In the genomic region with DNA sequence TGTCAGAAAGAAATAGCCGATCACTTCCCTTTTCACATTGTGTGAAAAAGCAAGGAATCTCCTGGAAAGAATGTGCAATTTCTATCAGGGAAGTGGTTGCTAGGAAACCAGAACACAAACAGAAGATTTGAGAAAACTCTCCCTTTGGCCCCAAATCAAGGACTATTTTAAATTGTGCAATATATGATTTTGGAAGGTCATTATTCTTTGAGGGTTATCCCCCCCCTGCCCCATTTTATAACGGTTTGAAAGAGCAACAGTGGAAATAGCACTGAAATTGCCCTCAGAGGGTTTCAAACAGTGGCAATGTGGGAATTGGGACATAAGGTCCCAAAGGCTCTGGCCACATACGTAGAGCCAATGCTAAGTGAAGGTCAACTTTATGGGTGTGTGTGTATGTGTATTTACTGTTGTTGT, we compare ENCODE assay signal across 10 mouse cellular contexts.
A peak's percentile ranks its signal among the peaks of the same experiment; 100 is the strongest.
DNase-seq lines count a peak whose midpoint lies in the region; ATAC-seq lines count a peak whose summit lies in the region.
"Had no signal": no experiment of that assay in that cellular context is flagged by ENCODE, and none has a peak within 500 bp of the region (broad histone marks: within the 10 kb centered on the region; RNA-seq: fewer than 3 reads in every experiment).

No protein-coding gene starts in this region.

- H3K27me3 ChIP-seq in limb, embryonic 13.5 days = no peaks in the 10 kb centered on the region
- no peaks in the 10 kb centered on the region for H3K27me3 ChIP-seq in limb, embryonic 10.5 days (ENCODE audit: low read depth, poor library complexity, severe bottlenecking)
- no peaks in the 10 kb centered on the region for H3K27me3 ChIP-seq in embryonic facial prominence, embryonic 10.5 days (replicated peaks; ENCODE audit: low read depth, poor library complexity, severe bottlenecking)
- no peaks in the 10 kb centered on the region for H3K27me3 ChIP-seq in intestine, embryonic 16.5 days (replicated peaks; ENCODE audit: control insufficient read depth, insufficient read depth, low read length)
- H3K27me3 ChIP-seq: intestine, embryonic 15.5 days; liver, embryonic 15.5 days; neural tube, embryonic 15.5 days had no signal

- H3K4me2 ChIP-seq in limb, embryonic 13.5 days (replicated peaks) = no peak overlapping the region
- H3K4me2 ChIP-seq in intestine, embryonic 16.5 days (ENCODE audit: low read depth, low read length) = no peak overlapping the region
- H3K4me2 ChIP-seq: intestine, embryonic 15.5 days; liver, embryonic 15.5 days; neural tube, embryonic 15.5 days had no signal

- no peaks in the 10 kb centered on the region for H3K9me3 ChIP-seq in limb, embryonic 13.5 days
- no peaks in the 10 kb centered on the region for H3K9me3 ChIP-seq in limb, embryonic 10.5 days (replicated peaks)
- no peaks in the 10 kb centered on the region for H3K9me3 ChIP-seq in embryonic facial prominence, embryonic 10.5 days
- H3K9me3 ChIP-seq in intestine, embryonic 16.5 days (ENCODE audit: control insufficient read depth, low read length) = no peaks in the 10 kb centered on the region
- H3K9me3 ChIP-seq: intestine, embryonic 15.5 days; liver, embryonic 15.5 days; neural tube, embryonic 15.5 days had no signal

- DNase-seq in limb, embryonic 10.5 days (ENCODE audit: low spot score) = no peak
- peak; percentile 84 for DNase-seq in adipocyte (ENCODE audit: low spot score)
- no peak for DNase-seq in embryonic facial prominence, embryonic 10.5 days (ENCODE audit: low spot score)
- DNase-seq in lung, postnatal 25 days (ENCODE audit: low spot score) = peak; percentile 68
- no peak for DNase-seq in ovary, adult 18-20 months (ENCODE audit: low spot score)

- no peaks in the 10 kb centered on the region for H3K36me3 ChIP-seq in limb, embryonic 13.5 days
- H3K36me3 ChIP-seq in limb, embryonic 10.5 days = no peaks in the 10 kb centered on the region
- H3K36me3 ChIP-seq in embryonic facial prominence, embryonic 10.5 days (replicated peaks) = no peaks in the 10 kb centered on the region
- H3K36me3 ChIP-seq in intestine, embryonic 16.5 days (ENCODE audit: control insufficient read depth, insufficient read depth, low read length) = no peaks in the 10 kb centered on the region
- H3K36me3 ChIP-seq: intestine, embryonic 15.5 days; liver, embryonic 15.5 days; neural tube, embryonic 15.5 days had no signal

- 50% methylated on average over 3 of the region's 3 CpGs for WGBS in limb, embryonic 13.5 days
- WGBS in limb, embryonic 10.5 days = 79% methylated on average over 3 of the region's 3 CpGs
- WGBS in embryonic facial prominence, embryonic 10.5 days = 62% methylated on average over 3 of the region's 3 CpGs
- WGBS in intestine, embryonic 16.5 days = 32% methylated on average over 3 of the region's 3 CpGs

- no peak overlapping the region for H3K9ac ChIP-seq in limb, embryonic 13.5 days
- no peak overlapping the region for H3K9ac ChIP-seq in intestine, embryonic 16.5 days (ENCODE audit: low read depth, low read length)
- H3K9ac ChIP-seq: intestine, embryonic 15.5 days; liver, embryonic 15.5 days; neural tube, embryonic 15.5 days had no signal

- no peak overlapping the region for H3K27ac ChIP-seq in limb, embryonic 13.5 days
- H3K27ac ChIP-seq in limb, embryonic 10.5 days = no peak overlapping the region
- 0 out of 2 replicates have a peak overlapping the region, but pooled peaks have one; percentile 6 for H3K27ac ChIP-seq in embryonic facial prominence, embryonic 10.5 days (replicated peaks)
- no peak overlapping the region for H3K27ac ChIP-seq in intestine, embryonic 16.5 days (ENCODE audit: low read length)
- H3K27ac ChIP-seq: intestine, embryonic 15.5 days; liver, embryonic 15.5 days; neural tube, embryonic 15.5 days had no signal

- no peak overlapping the region for H3K4me3 ChIP-seq in limb, embryonic 13.5 days
- no peak overlapping the region for H3K4me3 ChIP-seq in limb, embryonic 10.5 days
- H3K4me3 ChIP-seq in embryonic facial prominence, embryonic 10.5 days = no peak overlapping the region
- H3K4me3 ChIP-seq in intestine, embryonic 16.5 days (ENCODE audit: low read length) = no peak overlapping the region
- H3K4me3 ChIP-seq: intestine, embryonic 15.5 days; liver, embryonic 15.5 days; neural tube, embryonic 15.5 days had no signal

- H3K4me1 ChIP-seq in limb, embryonic 13.5 days = peaks cover 12% of the 10 kb centered on the region
- peaks cover 6% of the 10 kb centered on the region; the same call in 1 of the 2 replicates for H3K4me1 ChIP-seq in limb, embryonic 10.5 days
- H3K4me1 ChIP-seq in embryonic facial prominence, embryonic 10.5 days = peaks cover 15% of the 10 kb centered on the region
- peaks cover 5% of the 10 kb centered on the region for H3K4me1 ChIP-seq in intestine, embryonic 16.5 days (ENCODE audit: control insufficient read depth, insufficient read depth, low read length)
- H3K4me1 ChIP-seq: intestine, embryonic 15.5 days had no signal

- ATAC-seq in limb, embryonic 13.5 days (ENCODE audit: low FRiP score, low read depth) = peak; percentile 55; the same call in 1 of the 2 replicates
- ATAC-seq in intestine, embryonic 16.5 days = no peak
- ATAC-seq: intestine, embryonic 15.5 days had no signal

Comparison
In these comparisons a context has a peak if more than half of its experiments do, and no peak if none do; other contexts are left out.
1. DNase-seq: peak in adipocyte (single experiment) and lung, postnatal 25 days (single experiment); none in limb, embryonic 10.5 days (single experiment), embryonic facial prominence, embryonic 10.5 days (single experiment) and ovary, adult 18-20 months (single experiment).